Mouse (Mus musculus) thymus, postnatal 10 days (tissue): ENCODE measurements around the gene Fbxl12.

Source experiments
- DNase-seq, 2 experiments: peaks; one replicate each; pipeline ENCODE4 v3.0.0; 2021; ENCODE audit warnings: low spot score in 2 of 2

Fbxl12 gene

DNA sequence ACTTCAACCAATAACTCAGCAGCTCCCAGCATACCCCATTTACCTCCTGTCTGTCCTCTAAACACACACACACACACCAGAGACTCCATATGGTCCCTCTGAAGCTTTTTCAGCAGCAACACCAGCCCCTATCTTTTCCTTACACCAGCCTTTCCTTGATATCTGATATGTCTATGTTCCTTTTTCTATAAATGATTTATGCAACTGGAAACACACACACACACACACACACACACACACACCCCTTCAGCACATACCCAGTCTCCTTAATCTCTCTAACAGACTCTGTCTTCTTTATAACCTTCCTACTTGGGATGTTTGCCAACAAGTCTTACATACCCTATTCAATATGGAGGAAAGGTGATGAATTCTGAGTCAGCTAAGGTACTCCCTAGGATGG, 73.5 kb downstream of the Fbxl12 start:
- DNase-seq, result no peak
